Mouse (Mus musculus) embryonic facial prominence, embryonic 11.5 days (tissue): Measurements from ENCODE around the gene Slc9a8. TPM values are rescaled to one million over a fixed set of nuclear protein-coding genes. Genes with fewer than 3 reads are reported as not detected.

Experiments
- ATAC-seq: fragments of 200-750 bp; cut with Nextera tagmentation; replicated peaks from 2 replicates; pipeline ENCODE4 v1.8.0; 2017; ENCODE audit warnings: low read depth; ENCODE audit not compliant: insufficient number of reproducible peaks, low FRiP score, low TSS enrichment
- DNase-seq: peaks from one replicate; pipeline ENCODE4 v3.0.0-alpha.2; 2015; ENCODE audit warnings: low spot score
- H3K27ac ChIP-seq: fragments of 300-500 bp; sonication (generic); replicated peaks from 2 replicates; pipeline ENCODE4 v1.5.1; 2014; ENCODE audit warnings: mild to moderate bottlenecking, low read depth, low read length, control low read depth
- H3K27me3 ChIP-seq: fragments of 300-500 bp; sonication (generic); 2 replicates; pipeline ENCODE4 v1.6.1; 2014; ENCODE audit warnings: mild to moderate bottlenecking, low read length, moderate library complexity, mixed read lengths; ENCODE audit not compliant: control insufficient read depth, insufficient read depth
- H3K36me3 ChIP-seq: fragments of 300-500 bp; sonication (generic); replicated peaks from 2 replicates; pipeline ENCODE4 v1.6.1; 2014; ENCODE audit warnings: low read depth, mild to moderate bottlenecking, low read length, moderate library complexity, mixed read lengths; ENCODE audit not compliant: control insufficient read depth, insufficient read depth
- H3K4me1 ChIP-seq: fragments of 300-500 bp; sonication (generic); 2 replicates; pipeline ENCODE4 v1.6.1; 2014; ENCODE audit warnings: low read length, mixed read lengths; ENCODE audit not compliant: control insufficient read depth, insufficient read depth
- H3K4me2 ChIP-seq: fragments of 300-500 bp; sonication (generic); 2 replicates; pipeline ENCODE4 v1.6.1; 2014; ENCODE audit warnings: low read depth, mild to moderate bottlenecking, control low read depth, low read length, moderate library complexity
- H3K4me3 ChIP-seq: fragments of 300-500 bp; sonication (generic); 2 replicates; pipeline ENCODE4 v1.5.1; 2014; ENCODE audit warnings: low read depth, low read length, control low read depth
- H3K9ac ChIP-seq: fragments of 300-500 bp; sonication (generic); replicated peaks from 2 replicates; pipeline ENCODE4 v1.6.1; 2014; ENCODE audit warnings: mild to moderate bottlenecking, control low read depth, low read length
- H3K9me3 ChIP-seq: fragments of 300-500 bp; sonication (generic); replicated peaks from 2 replicates; pipeline ENCODE4 v1.6.1; 2016; ENCODE audit warnings: mild to moderate bottlenecking, low read length, inconsistent platforms, mixed read lengths; ENCODE audit not compliant: control insufficient read depth
- WGBS: fragments of 180-500 bp; shearing (Covaris S2); extraction: QIAGEN DNeasy Blood & Tissue Kit; methylation state at CpG from one replicate; pipeline ENCODE4 v1.1.7; 2014; 5-methylcytosine and 5-hydroxymethylcytosine counted together
- polyA plus RNA-seq: library from polyadenylated mRNA; unstranded; fragments of >200 nt; fragmentation: Nextera tagmentation; extraction: Ambion mirVana; gene quantifications from 2 replicates; pipeline ENCODE4 v1.2.1, GENCODE M21; 2014

Slc9a8 gene
- polyA plus RNA-seq, 1 experiment from 2014 or later: 13.5 TPM

DNA sequence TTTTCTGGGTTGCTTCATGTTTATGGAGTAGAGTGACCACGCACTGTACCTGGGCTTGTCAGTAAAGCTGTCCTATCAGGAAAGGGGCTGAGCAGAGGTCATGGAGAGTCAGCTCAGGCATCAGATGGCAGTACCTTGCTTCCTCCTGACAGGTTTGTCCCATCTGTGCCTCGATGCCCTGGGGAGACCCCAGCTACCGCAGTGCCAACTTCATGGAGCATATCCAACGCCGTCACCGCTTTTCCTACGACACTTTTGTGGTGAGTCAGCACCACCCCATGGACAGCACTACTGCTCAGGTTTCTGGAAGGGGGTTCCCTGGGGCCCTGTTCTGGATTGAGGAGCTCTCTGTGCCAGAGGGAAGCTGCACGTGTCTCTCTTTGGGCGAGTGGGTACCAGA lies 90.9 kb downstream of the Slc9a8 start:
- WGBS: 93% methylated on average over 9 of the region's 9 CpGs
- Histone ChIP-seq H3K4me1 (no peaks in the 10 kb centered on the region), H3K27ac (no peak overlapping the region), H3K9me3 (no peaks in the 10 kb centered on the region), H3K9ac (no peak overlapping the region), H3K36me3 (peaks cover 19% of the 10 kb centered on the region), H3K4me3 (no peak overlapping the region), H3K27me3 (no peaks in the 10 kb centered on the region), H3K4me2 (no peak overlapping the region)
- no peak for DNase-seq
- no peak for ATAC-seq

DNA sequence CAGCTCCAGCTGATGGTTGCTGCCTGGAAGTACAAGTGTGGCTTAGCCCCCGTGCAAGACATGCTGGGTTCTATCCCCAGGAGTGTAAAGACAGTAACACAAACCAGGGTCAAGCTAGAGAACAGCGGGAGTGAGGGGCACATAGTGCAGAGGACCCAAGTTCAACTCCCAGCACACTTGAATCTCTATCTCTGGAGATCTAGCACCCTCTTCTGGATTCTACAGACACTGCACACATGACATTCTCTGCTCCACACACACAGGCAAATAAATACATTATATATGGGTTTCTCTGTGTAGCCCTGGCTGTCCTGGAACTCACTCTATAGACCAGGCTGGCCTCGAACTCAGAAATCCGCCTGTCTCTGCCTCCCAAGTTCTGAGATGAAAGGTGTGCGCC lies 91.5 kb downstream of the Slc9a8 start:
- H3K27ac ChIP-seq: no peak overlapping the region
- no peaks in the 10 kb centered on the region for H3K9me3 ChIP-seq
- no peaks in the 10 kb centered on the region for H3K27me3 ChIP-seq
- no peak overlapping the region for H3K4me3 ChIP-seq
- H3K4me2 ChIP-seq: no peak overlapping the region
- no peaks in the 10 kb centered on the region for H3K4me1 ChIP-seq
- WGBS: 91% methylated on average over 5 of the region's 5 CpGs
- ATAC-seq (no peak), DNase-seq (no peak)
- no peak overlapping the region for H3K9ac ChIP-seq
- H3K36me3 ChIP-seq: peaks cover 19% of the 10 kb centered on the region

DNA sequence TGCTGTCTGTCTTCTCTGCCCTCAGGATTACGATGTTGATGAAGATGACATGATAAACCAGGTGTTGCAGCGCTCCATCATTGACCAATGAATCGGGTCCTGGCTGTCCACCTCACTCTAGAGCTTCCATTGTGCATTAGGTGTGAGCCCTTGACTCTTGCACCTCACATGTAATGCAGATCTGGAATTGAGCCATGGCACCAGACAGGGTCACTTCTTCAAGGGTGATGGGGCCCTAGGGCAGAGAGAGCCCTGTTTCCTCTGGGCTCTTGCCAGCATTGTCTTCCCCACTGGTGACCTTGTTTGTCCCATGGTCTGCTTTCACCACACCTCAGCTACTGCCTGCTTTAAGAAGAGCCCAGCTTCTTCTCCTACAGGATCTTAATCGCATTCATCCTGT lies 93.1 kb downstream of the Slc9a8 start:
- ATAC-seq (no peak), DNase-seq (no peak)
- WGBS: 99% methylated on average over 4 of the region's 4 CpGs
- Histone ChIP-seq H3K4me1 (no peaks in the 10 kb centered on the region), H3K9me3 (no peaks in the 10 kb centered on the region), H3K36me3 (peaks cover 19% of the 10 kb centered on the region), H3K9ac (no peak overlapping the region), H3K4me2 (no peak overlapping the region), H3K27ac (no peak overlapping the region), H3K4me3 (no peak overlapping the region), H3K27me3 (no peaks in the 10 kb centered on the region)

DNA sequence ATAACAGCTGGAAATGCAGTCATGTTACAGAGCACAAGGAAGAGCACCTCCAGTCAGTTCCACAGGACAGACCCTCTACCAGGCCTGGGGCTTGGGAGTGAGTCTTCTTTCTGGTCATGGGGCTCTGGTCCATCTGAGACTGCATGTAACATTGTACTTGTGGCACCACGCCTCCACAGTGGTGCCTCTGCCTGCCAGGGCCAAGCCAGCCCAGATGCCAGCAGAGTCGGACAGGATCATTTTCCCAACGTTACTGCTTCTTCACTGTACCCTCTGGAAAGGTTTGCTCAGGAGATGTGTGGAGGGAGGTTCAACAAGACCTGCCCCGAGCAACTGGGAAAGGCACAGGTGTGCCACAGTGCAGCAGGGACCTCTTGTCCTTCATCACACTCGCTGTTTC lies 94.2 kb downstream of the Slc9a8 start:
- Histone ChIP-seq H3K4me3 (no peak overlapping the region), H3K27ac (no peak overlapping the region), H3K4me1 (no peaks in the 10 kb centered on the region), H3K9me3 (no peaks in the 10 kb centered on the region), H3K36me3 (peaks cover 17% of the 10 kb centered on the region), H3K9ac (no peak overlapping the region), H3K4me2 (no peak overlapping the region), H3K27me3 (no peaks in the 10 kb centered on the region)
- WGBS: 92% methylated on average over 5 of the region's 5 CpGs
- ATAC-seq (no peak), DNase-seq (no peak)

DNA sequence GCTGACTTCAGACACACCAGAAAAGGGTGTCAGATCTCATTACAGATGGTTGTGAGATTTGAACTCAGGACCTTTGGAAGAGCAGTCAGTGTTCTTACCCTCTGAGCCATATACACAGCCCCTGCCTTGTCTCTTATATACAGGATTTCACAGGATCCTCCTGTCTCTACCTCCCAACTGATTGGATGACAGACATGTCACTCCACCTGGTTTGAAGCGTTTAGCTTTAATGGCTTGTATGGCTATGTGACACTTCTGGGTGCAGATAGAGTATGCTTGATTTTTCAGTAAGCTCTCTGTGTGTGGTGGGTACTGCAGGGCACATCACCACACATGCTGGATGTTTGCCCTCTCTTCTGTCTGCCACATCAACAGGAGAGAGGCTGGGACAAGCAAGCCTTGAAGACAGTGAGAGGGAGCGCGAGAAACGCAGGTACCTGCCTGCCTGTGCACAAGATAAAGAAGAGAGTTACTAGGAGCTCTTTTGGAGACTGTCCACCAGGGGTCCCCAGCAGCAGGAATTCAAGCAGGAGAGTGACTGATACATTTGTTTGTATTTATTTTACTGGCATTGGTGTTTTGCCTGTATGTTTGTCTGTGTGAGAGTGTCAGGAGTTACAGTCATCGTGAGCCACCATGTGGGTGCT lies 98.2 kb downstream of the Slc9a8 start:
- Histone ChIP-seq H3K27me3 (no peaks in the 10 kb centered on the region), H3K27ac (no peak overlapping the region), H3K4me3 (no peak overlapping the region), H3K4me2 (no peak overlapping the region), H3K9me3 (no peaks in the 10 kb centered on the region), H3K4me1 (no peaks in the 10 kb centered on the region), H3K9ac (no peak overlapping the region), H3K36me3 (peaks cover 6% of the 10 kb centered on the region; the same call in 1 of the 2 replicates)
- no peak for ATAC-seq
- 83% methylated on average over 5 of the region's 5 CpGs for WGBS
- DNase-seq: no peak

Other genes with a start within 250 kb of the Slc9a8 start
- gene Kcnb1, start 231.6 kb upstream of the Slc9a8 start, polyA plus RNA-seq: 0.39 and 0.67 TPM in 2 replicates
- 12.9 and 14.5 TPM in 2 replicates for gene Ptgis, start 181.1 kb upstream of the Slc9a8 start, polyA plus RNA-seq
- gene B4galt5, start 72.5 kb upstream of the Slc9a8 start, polyA plus RNA-seq: 16.8 and 17.0 TPM in 2 replicates
- 113 and 119 TPM in 2 replicates for gene Rnf114, start 70.9 kb downstream of the Slc9a8 start, polyA plus RNA-seq
- gene Spata2, start 71.2 kb downstream of the Slc9a8 start, polyA plus RNA-seq: 12.1 and 13.1 TPM in 2 replicates
- 66.8 and 76.2 TPM in 2 replicates for gene Snai1, start 116.5 kb downstream of the Slc9a8 start, polyA plus RNA-seq
- gene Ube2v1, start 210.4 kb downstream of the Slc9a8 start, polyA plus RNA-seq: 223 and 235 TPM in 2 replicates
- 5.2 and 5.6 TPM in 2 replicates for gene Gm20431, start 239.8 kb downstream of the Slc9a8 start, polyA plus RNA-seq